Mouse (Mus musculus) MN1 (cell line): ENCODE data around the gene Gtf2h1.
A peak's percentile ranks its signal among the peaks of the same experiment; 100 is the strongest.
"Not testable (repeated sequence)": the region's sequence is repeated elsewhere in the genome, so short reads cannot be mapped to it uniquely, and the experiment has no call there.

Experiments
- DNase-seq: peaks from one replicate; pipeline ENCODE4 v3.0.0-alpha.2; 2016; ENCODE audit warnings: low spot score

The Gtf2h1 gene

GRCm38 (mm10) chr7:46795287-46796205 is at the start of gene Gtf2h1, which contains the start of gene Hps5:
Gene Gtf2h1, plus strand, starts transcription at chr7:46796103.
Gene Hps5, minus strand, starts transcription at chr7:46796064.
- peak; percentile 94 for DNase-seq

- no peak for DNase-seq
These were observed 49.5 kb upstream of the Gtf2h1 start for GRCm38 (mm10) chr7:46746381-46746780.

- DNase-seq, result no peak
These were observed 47.4 kb upstream of the Gtf2h1 start for GRCm38 (mm10) chr7:46748459-46748858.

GRCm38 (mm10) chr7:46751490-46751889 is 44.4 kb upstream of the Gtf2h1 start, which contains the start of gene Saa2:
Gene Saa2, plus strand, starts transcription at chr7:46751790.
- DNase-seq, result no peak

- DNase-seq, result no peak
These were observed 34.7 kb upstream of the Gtf2h1 start for GRCm38 (mm10) chr7:46761049-46761795.

- no peak for DNase-seq
These were observed 33.3 kb upstream of the Gtf2h1 start for GRCm38 (mm10) chr7:46762601-46763000.

- no peak for DNase-seq
These were observed 31.2 kb upstream of the Gtf2h1 start for GRCm38 (mm10) chr7:46764672-46765071.

- peak; percentile 68 for DNase-seq
These were observed 28.5 kb upstream of the Gtf2h1 start for GRCm38 (mm10) chr7:46767371-46767770.

GRCm38 (mm10) chr7:46768451-46768850 is 27.5 kb upstream of the Gtf2h1 start:
- DNase-seq, result no peak

- DNase-seq, result peak; percentile 58
These were observed 25.2 kb upstream of the Gtf2h1 start for GRCm38 (mm10) chr7:46770706-46771105.

- DNase-seq, result no peak
These were observed 6.6 kb upstream of the Gtf2h1 start for GRCm38 (mm10) chr7:46789177-46789849.

GRCm38 (mm10) chr7:46793871-46794270 is 2.0 kb upstream of the Gtf2h1 start:
- no peak for DNase-seq

- no peak for DNase-seq
These were observed 340 bp downstream of the Gtf2h1 start for GRCm38 (mm10) chr7:46796206-46796679.

- DNase-seq, result no peak
These were observed 876 bp downstream of the Gtf2h1 start for GRCm38 (mm10) chr7:46796779-46797178.

GRCm38 (mm10) chr7:46810325-46810724 is 14.4 kb downstream of the Gtf2h1 start:
- no peak for DNase-seq

- DNase-seq, result no peak
These were observed 18.1 kb downstream of the Gtf2h1 start for GRCm38 (mm10) chr7:46814012-46814411.

GRCm38 (mm10) chr7:46820876-46821632 is 25.2 kb downstream of the Gtf2h1 start:
- DNase-seq, result not testable (repeated sequence)

GRCm38 (mm10) chr7:46827046-46827802 is 31.3 kb downstream of the Gtf2h1 start:
- DNase-seq, result no peak

- DNase-seq, result no peak
These were observed 31.9 kb downstream of the Gtf2h1 start for GRCm38 (mm10) chr7:46827803-46828184.

GRCm38 (mm10) chr7:46829911-46830310 is 34.0 kb downstream of the Gtf2h1 start:
- DNase-seq, result no peak
